Mouse (Mus musculus) neural tube, embryonic 11.5 days (tissue): ENCODE measurements around the gene Ddx11. TPM values are rescaled to one million over a fixed set of nuclear protein-coding genes. Genes with fewer than 3 reads are reported as not detected.

Experiments
- ATAC-seq: fragments of 200-750 bp; cut with Nextera tagmentation; 2 replicates; pipeline ENCODE4 v1.8.0; 2017; ENCODE audit warnings: moderate number of reproducible peaks, mild to moderate bottlenecking, moderate TSS enrichment, moderate library complexity; ENCODE audit not compliant: insufficient read depth, low FRiP score, low TSS enrichment
- DNase-seq: peaks from one replicate; pipeline ENCODE4 v3.0.0-alpha.2; 2015; ENCODE audit warnings: low spot score
- H3K27ac ChIP-seq: fragments of 300-500 bp; sonication (generic); 2 replicates; pipeline ENCODE4 v1.5.1; 2014; ENCODE audit warnings: low read depth, mild to moderate bottlenecking, low read length
- H3K27me3 ChIP-seq: fragments of 300-500 bp; sonication (generic); 2 replicates; pipeline ENCODE4 v1.6.1; 2014; ENCODE audit warnings: mild to moderate bottlenecking, low read length, mixed read lengths; ENCODE audit not compliant: control insufficient read depth, insufficient read depth
- H3K36me3 ChIP-seq: fragments of 300-500 bp; sonication (generic); 2 replicates; pipeline ENCODE4 v1.6.1; 2014; ENCODE audit warnings: mild to moderate bottlenecking, low read length, moderate library complexity, mixed read lengths; ENCODE audit not compliant: control insufficient read depth, insufficient read depth
- H3K4me1 ChIP-seq: fragments of 300-500 bp; sonication (generic); 2 replicates; pipeline ENCODE4 v1.6.1; 2014; ENCODE audit warnings: low read length, mixed read lengths; ENCODE audit not compliant: control insufficient read depth, insufficient read depth
- H3K4me2 ChIP-seq: fragments of 300-500 bp; sonication (generic); 2 replicates; pipeline ENCODE4 v1.6.1; 2014; ENCODE audit warnings: low read depth, mild to moderate bottlenecking, moderate library complexity
- H3K4me3 ChIP-seq: fragments of 300-500 bp; sonication (generic); 2 replicates; pipeline ENCODE4 v1.5.1; 2014; ENCODE audit warnings: low read depth, low read length
- H3K9ac ChIP-seq: fragments of 300-500 bp; sonication (generic); 2 replicates; pipeline ENCODE4 v1.6.1; 2014; ENCODE audit warnings: mild to moderate bottlenecking, low read length
- H3K9me3 ChIP-seq: fragments of 300-500 bp; sonication (generic); 2 replicates; pipeline ENCODE4 v1.6.1; 2016; ENCODE audit warnings: low read length; ENCODE audit not compliant: control insufficient read depth
- WGBS: fragments of 180-500 bp; shearing (Covaris S2); extraction: QIAGEN DNeasy Blood & Tissue Kit; methylation state at CpG from one replicate; pipeline ENCODE4 v1.1.7; 2014; 5-methylcytosine and 5-hydroxymethylcytosine counted together
- polyA plus RNA-seq: library from polyadenylated mRNA; unstranded; fragments of >200 nt; fragmentation: Nextera tagmentation; extraction: Ambion mirVana; gene quantifications from 2 replicates; pipeline ENCODE4 v1.2.1, GENCODE M21; 2014

Gene Ddx11
- polyA plus RNA-seq, 1 experiment from 2014 or later: 16.9 TPM

GRCm38 (mm10) chr17:66090251-66090650 lies 33.1 kb upstream of the Ddx11 start:
- Histone ChIP-seq H3K27me3 (no peaks in the 10 kb centered on the region), H3K9me3 (no peaks in the 10 kb centered on the region)

GRCm38 (mm10) chr17:66091392-66091791 lies 31.9 kb upstream of the Ddx11 start:
- Histone ChIP-seq H3K9ac (no peak overlapping the region), H3K36me3 (peaks cover 4% of the 10 kb centered on the region), H3K27ac (no peak overlapping the region), H3K4me3 (no peak overlapping the region), H3K27me3 (no peaks in the 10 kb centered on the region), H3K4me2 (no peak overlapping the region), H3K4me1 (no peaks in the 10 kb centered on the region), H3K9me3 (no peaks in the 10 kb centered on the region)
- DNase-seq (no peak), ATAC-seq (no peak)
- WGBS: 91% methylated on average over 2 of the region's 2 CpGs

More at GRCm38 (mm10) chr17:66090251-66090650, 33.1 kb upstream of the Ddx11 start:
- ATAC-seq (no peak), DNase-seq (no peak)
- Histone ChIP-seq H3K27ac (no peak overlapping the region), H3K4me2 (no peak overlapping the region), H3K4me3 (no peak overlapping the region), H3K4me1 (no peaks in the 10 kb centered on the region), H3K36me3 (peaks cover 4% of the 10 kb centered on the region), H3K9ac (no peak overlapping the region)

GRCm38 (mm10) chr17:66092065-66092464 lies 31.3 kb upstream of the Ddx11 start:
- no peak overlapping the region for H3K4me3 ChIP-seq
- H3K9ac ChIP-seq: no peak overlapping the region
- no peak overlapping the region for H3K4me2 ChIP-seq
- no peak for DNase-seq
- no peaks in the 10 kb centered on the region for H3K4me1 ChIP-seq
- no peaks in the 10 kb centered on the region for H3K9me3 ChIP-seq
- no peaks in the 10 kb centered on the region for H3K27me3 ChIP-seq
- ATAC-seq: no peak
- WGBS: 97% methylated on average over 2 of the region's 2 CpGs
- peaks cover 4% of the 10 kb centered on the region for H3K36me3 ChIP-seq
- H3K27ac ChIP-seq: no peak overlapping the region

GRCm38 (mm10) chr17:66092664-66093063 lies 30.7 kb upstream of the Ddx11 start:
- Histone ChIP-seq H3K4me3 (no peak overlapping the region), H3K27ac (no peak overlapping the region), H3K36me3 (peaks cover 2% of the 10 kb centered on the region; the same call in 1 of the 2 replicates), H3K9me3 (no peaks in the 10 kb centered on the region), H3K9ac (no peak overlapping the region), H3K4me2 (no peak overlapping the region), H3K27me3 (no peaks in the 10 kb centered on the region), H3K4me1 (no peaks in the 10 kb centered on the region)
- 94% methylated on average over 3 of the region's 3 CpGs for WGBS
- ATAC-seq: no peak
- no peak for DNase-seq

- peak overlapping the region; percentile 84 for H3K27ac ChIP-seq
- WGBS: 1% methylated on average over 41 of the region's 41 CpGs
- H3K4me1 ChIP-seq: peaks cover 4% of the 10 kb centered on the region; the same call in 1 of the 2 replicates
- ATAC-seq: no peak
- peak overlapping the region; percentile 95 for H3K9ac ChIP-seq
- H3K27me3 ChIP-seq: no peaks in the 10 kb centered on the region
- DNase-seq: no peak
- no peaks in the 10 kb centered on the region for H3K9me3 ChIP-seq
- peak overlapping the region; percentile 85 for H3K4me3 ChIP-seq
- no peaks in the 10 kb centered on the region for H3K36me3 ChIP-seq
- H3K4me2 ChIP-seq: peak overlapping the region; percentile 56
Measured at GRCm38 (mm10) chr17:66100566-66101379, 22.5 kb upstream of the Ddx11 start.

GRCm38 (mm10) chr17:66101380-66102330 lies 21.7 kb upstream of the Ddx11 start, which contains the start of gene Ndufv2:
TSS of gene Ndufv2 (minus strand) at chr17:66101559.
- no peaks in the 10 kb centered on the region for H3K9me3 ChIP-seq
- WGBS: 1% methylated on average over 67 of the region's 67 CpGs
- H3K4me1 ChIP-seq: peaks cover 4% of the 10 kb centered on the region; the same call in 1 of the 2 replicates
- ATAC-seq (peak; percentile 99), DNase-seq (peak; percentile 99)
- peak within 1 kb of the TSS; percentile 95 for H3K9ac ChIP-seq
- peak within 1 kb of the TSS; percentile 85 for H3K4me3 ChIP-seq
- peak within 1 kb of the TSS; percentile 84 for H3K27ac ChIP-seq
- H3K36me3 ChIP-seq: no peaks in the 10 kb centered on the region
- peak within 1 kb of the TSS; percentile 56 for H3K4me2 ChIP-seq
- no peaks in the 10 kb centered on the region for H3K27me3 ChIP-seq

- ATAC-seq: no peak
- H3K36me3 ChIP-seq: no peaks in the 10 kb centered on the region
- 87% methylated on average over 7 of the region's 7 CpGs for WGBS
- H3K4me1 ChIP-seq: peaks cover 4% of the 10 kb centered on the region; the same call in 1 of the 2 replicates
- H3K9me3 ChIP-seq: no peaks in the 10 kb centered on the region
- H3K27me3 ChIP-seq: no peaks in the 10 kb centered on the region
- H3K9ac ChIP-seq: no peak overlapping the region
- H3K4me2 ChIP-seq: no peak overlapping the region
- H3K4me3 ChIP-seq: no peak overlapping the region
- no peak for DNase-seq
- no peak overlapping the region for H3K27ac ChIP-seq
Measured at GRCm38 (mm10) chr17:66104076-66104475, 19.2 kb upstream of the Ddx11 start.

GRCm38 (mm10) chr17:66106601-66107267 lies 16.6 kb upstream of the Ddx11 start:
- ATAC-seq: no peak
- Histone ChIP-seq H3K9me3 (no peaks in the 10 kb centered on the region), H3K4me3 (no peak overlapping the region), H3K36me3 (no peaks in the 10 kb centered on the region), H3K4me1 (0 out of 2 replicates have a peak, but pooled peaks cover 3% of the 10 kb centered on the region), H3K27ac (no peak overlapping the region), H3K9ac (no peak overlapping the region), H3K4me2 (no peak overlapping the region), H3K27me3 (no peaks in the 10 kb centered on the region)
- DNase-seq: peak; percentile 53
- 55% methylated on average over 10 of the region's 10 CpGs for WGBS
